Mouse (Mus musculus): ENCODE results near the gene Map3k1.

Map3k1 gene

DNA sequence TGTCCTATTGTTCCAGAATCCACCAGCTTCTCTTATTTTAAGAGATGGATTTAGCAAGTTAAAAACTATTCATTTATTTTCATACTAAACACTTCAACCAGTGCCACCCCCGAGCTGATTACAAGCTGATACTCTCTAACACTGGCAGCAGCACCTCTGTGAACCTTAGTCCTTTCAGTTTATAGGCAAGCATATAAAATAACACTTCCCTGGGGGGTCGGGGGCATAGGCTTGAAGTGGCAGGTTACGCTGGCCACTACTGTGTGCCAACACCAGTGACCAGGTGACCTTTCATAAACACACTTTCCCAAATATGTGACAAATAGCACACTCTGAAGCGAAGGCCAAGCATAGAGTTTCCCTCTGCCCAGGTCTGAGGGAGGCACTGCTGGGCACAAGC, 6.7 kb upstream of the Map3k1 start:
- in situ Hi-C loops (cut with MboI; ENCODE audit: low sequenced_read_pairs) = loop anchor here (25.0 kb wide), 1 partner anchor 122 kb away; no protein-coding TSS in a partner anchor

DNA sequence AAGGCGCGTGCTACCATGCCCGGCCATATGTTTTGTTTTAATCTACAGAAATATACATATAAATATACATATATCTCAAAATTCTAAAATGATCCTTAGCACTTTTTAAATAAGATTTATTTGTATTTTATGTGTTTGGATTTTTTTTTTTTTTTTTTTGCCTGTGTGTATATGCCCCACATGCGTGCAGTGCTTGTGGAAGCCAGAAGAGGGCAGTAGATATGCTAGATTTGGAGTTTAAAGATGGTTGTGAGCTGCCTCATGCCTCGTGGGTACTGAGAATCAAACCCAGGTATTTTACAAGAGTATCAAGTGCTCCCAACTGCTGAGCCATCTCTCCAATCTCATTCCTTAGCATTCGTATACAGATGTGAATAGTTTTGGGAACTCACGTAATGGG, 6.2 kb upstream of the Map3k1 start:
- in situ Hi-C loops (cut with MboI; ENCODE audit: low sequenced_read_pairs) = loop anchor here (25.0 kb wide), 1 partner anchor 122 kb away; no protein-coding TSS in a partner anchor

DNA sequence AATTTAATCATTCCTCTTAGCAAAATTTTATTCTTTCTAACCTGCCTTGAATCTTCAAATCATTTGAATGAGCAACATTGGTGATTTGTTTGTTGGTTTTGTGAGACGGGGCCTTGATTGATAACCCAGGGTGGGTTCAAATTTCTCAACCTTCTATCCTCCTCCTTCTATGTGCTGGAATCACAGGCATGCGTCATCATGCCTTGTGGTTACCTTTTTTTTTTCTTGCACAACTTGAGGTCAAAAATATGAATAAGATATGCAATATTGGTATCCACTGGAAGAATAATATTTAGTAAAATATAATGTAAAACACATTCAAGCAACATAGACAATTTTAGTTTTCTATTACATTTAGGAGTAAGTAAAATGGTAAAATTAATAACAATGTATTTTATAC, 3.9 kb upstream of the Map3k1 start:
- in situ Hi-C loops (cut with MboI; ENCODE audit: low sequenced_read_pairs) = loop anchor here (25.0 kb wide), 1 partner anchor 125 kb away; no protein-coding TSS in a partner anchor

DNA sequence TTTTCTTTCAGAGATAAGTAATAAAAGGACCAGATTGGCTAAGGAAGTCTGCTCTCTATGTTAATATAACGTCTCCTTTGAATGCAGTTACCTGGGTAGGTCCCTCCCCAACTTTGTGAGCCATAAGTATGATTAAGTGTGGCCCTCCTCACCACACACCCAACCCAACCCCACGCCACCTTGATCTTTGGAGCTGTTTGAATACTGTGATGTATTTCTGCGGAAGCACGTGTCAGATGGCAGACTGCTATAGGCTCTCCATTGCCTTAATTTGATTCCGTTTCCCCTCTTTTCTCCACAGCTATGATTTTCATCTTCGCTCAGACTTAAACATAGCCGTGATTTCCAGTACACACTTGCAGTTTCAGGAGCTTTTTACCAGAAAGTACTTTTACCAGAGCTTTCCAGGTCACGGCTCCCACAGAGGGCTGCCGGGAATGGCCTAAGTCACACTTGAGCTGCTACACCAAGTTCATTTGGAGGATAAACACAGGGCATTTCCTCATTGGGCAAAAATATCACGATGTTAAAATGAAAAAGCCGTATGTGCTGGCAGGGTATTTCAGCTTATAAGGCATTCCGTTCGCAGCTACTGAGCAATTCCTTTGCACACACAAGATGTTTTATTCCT, 2.3 kb upstream of the Map3k1 start:
- in situ Hi-C loops (cut with MboI; ENCODE audit: low sequenced_read_pairs) = loop anchor here (25.0 kb wide), 1 partner anchor 126 kb away; no protein-coding TSS in a partner anchor

DNA sequence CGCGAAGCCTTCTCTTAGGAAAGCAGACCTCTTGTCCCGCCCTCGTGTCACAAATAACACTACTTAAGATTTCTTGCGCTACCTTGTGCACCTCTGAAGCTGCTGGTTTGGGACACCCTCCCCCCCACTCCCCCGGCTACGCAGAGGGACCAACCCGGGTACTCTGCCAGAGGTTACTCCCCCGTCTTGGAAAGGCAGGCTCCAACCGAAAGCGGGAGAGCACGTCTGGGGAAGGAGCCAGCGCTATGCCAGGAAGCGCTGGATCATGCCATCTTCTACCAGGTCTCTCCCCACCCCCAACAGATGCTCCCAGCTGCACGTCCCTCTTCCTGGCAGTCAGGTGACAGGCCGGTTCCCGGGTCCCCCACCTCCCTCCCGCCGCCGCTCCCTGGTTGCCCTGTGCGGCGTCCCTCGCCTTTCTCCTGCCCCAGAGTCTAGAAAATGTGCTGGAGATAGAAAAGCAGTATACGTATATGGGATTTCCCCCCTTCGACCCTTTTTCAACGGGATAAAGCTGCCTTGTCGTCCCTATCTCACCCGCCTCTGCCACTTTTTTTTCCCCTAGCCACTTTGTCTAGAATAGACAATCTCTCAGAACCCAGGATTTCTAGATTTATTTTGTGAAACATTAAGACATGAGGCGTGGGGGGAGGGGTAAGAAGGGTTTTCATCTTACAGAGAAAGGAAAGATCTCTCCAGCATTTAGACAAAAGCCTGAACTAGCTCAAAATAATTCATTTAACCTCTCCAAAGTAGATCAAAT, 854 bp upstream of the Map3k1 start:
- in situ Hi-C loops (cut with MboI; ENCODE audit: low sequenced_read_pairs) = loop anchor here (25.0 kb wide), 1 partner anchor 128 kb away; no protein-coding TSS in a partner anchor

DNA sequence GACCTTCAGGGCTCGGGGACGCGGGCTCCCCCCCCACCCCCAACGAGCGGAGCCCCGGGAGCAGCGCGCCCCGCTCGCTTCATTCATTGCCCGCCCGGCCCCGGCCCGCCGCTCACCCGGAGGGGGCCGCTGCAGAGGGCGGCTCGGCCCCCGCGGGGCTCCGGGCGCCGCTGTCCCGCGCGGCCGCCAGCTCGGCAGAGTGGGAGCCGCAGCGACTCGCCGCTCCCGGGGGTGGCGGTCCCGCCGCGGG, 481 bp downstream of the Map3k1 start:
- in situ Hi-C loops (cut with MboI; ENCODE audit: low sequenced_read_pairs) = loop anchor here (25.0 kb wide), 1 partner anchor 129 kb away; no protein-coding TSS in a partner anchor

DNA sequence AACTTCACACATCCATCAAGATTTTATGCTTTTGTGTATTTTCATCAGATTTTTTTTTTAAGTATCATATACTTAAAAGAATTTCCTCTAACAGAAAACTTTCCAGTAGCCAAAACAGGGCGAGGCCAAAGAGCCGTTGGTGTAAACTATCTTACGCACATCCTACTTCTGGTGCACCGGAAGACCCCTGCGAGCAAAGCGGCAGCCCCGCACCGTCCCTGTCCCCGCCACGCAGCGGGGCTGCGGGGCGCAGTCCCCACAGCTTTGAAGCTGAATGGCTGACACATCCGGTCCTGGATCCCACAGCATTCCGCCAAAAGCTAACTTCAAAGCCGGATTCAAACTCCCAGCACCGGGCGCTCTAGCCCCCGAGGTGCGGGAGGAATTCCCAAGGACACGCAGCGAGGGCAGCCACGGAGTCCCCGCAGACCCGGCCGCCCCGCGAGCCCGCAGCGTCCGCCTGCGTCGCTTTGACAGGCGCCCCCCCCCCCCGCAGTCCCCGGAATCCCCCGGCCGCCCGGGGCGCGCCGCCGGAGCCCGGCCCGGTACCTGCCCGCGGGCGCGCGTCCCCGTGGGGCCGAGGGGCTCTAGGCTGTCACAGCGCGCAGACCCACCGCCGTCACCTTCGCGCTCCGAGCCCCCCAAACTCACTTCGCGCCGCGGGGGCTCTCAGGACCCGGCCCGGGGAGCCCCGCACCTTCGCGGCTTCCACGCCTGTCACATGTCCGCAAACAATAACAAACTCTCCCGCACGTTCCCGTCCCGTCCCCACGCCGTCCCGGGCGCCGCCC, 1.0 kb downstream of the Map3k1 start:
- in situ Hi-C loops (cut with MboI; ENCODE audit: low sequenced_read_pairs) = loop anchor here (25.0 kb wide), 1 partner anchor 130 kb away; no protein-coding TSS in a partner anchor

DNA sequence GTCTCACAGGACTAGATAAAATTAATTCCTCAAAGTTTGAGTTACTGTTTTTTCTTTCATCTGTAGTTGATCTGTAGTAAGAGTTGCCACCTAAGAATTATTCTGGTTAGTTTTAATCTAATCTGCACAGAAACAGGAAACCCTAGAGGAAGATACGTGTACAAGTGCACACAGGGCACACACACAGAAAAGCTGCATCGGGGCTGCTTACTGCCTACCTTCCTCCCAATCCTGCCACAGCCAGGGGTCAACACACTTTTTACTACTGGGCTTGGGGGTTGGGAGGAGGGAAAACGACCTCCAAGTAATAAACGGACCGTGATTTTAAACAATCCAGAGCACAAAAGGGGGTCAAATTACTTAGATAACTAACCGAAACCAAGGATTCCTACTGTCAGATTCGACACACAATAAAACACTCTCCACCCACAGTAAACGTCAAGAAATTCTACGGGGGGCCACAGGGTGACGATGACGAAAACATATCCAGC, 1.6 kb downstream of the Map3k1 start:
- in situ Hi-C loops (cut with MboI; ENCODE audit: low sequenced_read_pairs) = loop anchor here (25.0 kb wide), 1 partner anchor 130 kb away; no protein-coding TSS in a partner anchor

DNA sequence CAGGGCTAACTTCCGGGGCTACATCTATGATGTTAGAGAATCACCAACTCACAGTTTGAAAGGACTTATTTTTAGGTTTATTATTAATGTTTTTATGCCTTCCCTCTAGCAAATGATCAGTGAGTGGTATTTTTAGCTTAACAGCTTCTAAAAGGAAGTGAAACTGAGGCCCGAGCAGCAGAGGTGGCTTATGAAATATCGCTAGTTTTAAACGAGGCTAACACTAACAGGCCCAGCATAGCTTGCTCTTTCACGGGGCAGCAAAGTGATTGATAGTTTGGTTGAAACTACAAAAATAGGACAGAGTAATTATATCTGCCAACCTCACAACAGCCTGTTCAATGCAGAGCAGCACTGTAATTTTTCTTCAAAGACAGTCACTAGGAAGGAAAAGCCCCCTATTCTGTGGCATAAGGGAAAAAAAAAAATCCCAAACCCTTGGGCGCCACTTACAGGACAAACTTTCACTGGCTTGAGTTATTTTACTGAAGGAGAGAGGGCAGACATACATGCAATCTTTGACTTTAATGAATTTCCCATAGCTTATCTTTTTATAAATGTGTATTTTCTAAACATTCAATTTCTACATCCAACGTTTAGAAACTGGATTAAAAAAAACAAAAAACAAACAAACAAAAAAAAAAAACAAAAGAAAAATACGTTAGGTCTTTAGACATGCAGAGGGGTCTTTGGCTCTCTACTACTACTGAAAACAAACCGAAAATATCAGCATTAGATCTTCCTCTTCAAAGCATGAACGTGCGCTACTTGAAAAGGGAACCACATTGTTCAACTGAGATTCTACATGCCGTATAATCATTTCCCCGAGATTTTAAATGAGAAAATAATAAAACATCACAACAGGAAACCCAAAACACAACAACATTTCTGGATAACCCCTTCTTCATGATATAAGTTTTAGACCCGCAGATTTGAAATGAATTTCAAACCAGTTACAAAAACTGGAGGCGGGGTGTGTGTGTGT, 2.8 kb downstream of the Map3k1 start:
- in situ Hi-C loops (cut with MboI; ENCODE audit: low sequenced_read_pairs) = loop anchor here (25.0 kb wide), 1 partner anchor 131 kb away; no protein-coding TSS in a partner anchor

DNA sequence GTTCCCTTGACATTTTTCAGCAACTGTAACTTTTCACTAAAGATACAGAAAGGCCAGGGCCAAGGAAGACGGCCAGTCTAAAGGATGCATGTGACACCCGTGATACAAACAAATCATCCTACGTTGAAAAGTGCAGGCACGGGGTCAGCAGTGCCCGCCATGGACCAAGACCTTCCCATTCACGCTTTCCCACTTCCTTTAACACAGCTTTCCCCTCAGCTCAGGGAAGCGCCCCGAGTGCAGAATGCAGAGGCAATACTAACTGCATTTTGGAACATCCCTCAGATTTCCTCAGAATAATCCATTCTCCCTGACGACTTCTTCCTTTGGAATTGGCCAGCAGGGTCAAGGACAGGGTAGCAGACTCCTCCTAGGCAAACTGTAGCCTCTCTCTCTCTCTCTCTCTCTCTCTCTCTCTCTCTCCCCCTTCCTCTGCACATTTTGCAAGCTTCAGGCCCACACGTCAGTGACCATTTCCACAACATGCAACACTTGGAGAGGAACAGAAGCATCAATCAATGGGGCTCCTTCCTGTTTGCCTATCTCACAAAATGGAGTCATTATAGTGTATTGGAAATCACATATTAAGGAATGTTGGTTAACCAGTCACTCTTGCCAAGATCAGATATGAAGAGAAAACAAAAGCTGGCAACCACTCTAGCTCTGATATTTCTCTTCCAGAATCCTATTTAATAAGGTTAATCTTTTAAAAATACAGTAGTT, 3.7 kb downstream of the Map3k1 start:
- in situ Hi-C loops (cut with MboI; ENCODE audit: low sequenced_read_pairs) = loop anchor here (25.0 kb wide), 1 partner anchor 132 kb away; no protein-coding TSS in a partner anchor

DNA sequence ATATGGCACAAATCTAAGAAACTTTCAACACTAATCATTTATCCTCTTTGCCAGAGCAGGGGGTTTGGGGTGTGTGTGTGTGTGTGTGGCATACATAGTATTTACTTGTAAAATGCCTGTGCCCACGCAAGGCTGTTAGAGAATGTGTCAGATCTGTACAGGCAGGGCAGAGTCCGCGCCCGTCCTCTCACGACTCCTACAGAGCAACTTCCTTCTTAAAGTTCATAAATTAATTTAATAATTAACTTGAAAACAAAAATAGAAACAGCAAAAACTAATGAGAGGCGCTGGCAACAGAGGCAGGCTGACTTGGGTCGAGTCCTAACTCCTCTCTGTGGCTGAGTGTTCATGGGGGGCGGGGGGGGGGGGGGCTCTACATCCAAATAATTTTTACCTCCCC, 4.6 kb downstream of the Map3k1 start:
- in situ Hi-C loops (cut with MboI; ENCODE audit: low sequenced_read_pairs) = loop anchor here (25.0 kb wide), 1 partner anchor 133 kb away; no protein-coding TSS in a partner anchor

DNA sequence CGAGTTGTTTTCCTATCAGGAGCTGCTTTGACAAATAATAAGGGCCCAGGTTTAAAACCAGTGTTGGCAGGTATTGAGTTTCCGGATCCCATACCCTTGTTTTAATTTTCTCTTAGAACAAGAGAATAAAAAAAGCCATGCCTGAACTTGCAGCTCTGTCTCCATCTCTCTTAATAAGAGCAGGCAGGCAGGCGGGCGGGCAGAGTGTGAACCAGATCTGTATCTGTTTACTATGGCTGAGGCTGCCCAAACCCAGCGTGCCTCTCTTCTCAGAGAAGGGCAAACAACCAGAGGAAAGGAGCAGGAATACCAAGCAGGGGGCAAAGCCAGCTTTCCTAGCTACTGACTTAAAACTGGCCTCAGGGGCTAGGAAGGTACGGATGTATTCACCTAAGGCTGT, 5.3 kb downstream of the Map3k1 start:
- in situ Hi-C loops (cut with MboI; ENCODE audit: low sequenced_read_pairs) = loop anchor here (25.0 kb wide), 1 partner anchor 134 kb away; no protein-coding TSS in a partner anchor

DNA sequence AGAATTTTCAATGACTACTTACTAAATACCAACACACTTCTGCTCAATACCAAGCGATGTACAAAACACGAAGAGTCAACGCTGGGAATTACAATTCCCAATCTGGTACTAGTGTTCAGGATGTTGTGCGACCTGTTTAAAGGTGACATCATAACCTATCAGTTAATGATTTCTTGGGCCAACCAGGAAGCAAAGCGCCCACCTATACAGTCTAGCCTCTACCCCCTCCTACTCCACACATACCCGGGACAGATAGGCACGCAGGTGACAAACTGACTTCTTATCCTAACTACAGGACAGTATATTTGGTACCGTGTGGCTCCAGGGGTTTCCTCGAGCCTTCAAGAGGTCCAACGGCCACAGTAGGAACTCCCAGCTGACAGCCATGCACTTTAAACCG, 5.9 kb downstream of the Map3k1 start:
- in situ Hi-C loops (cut with MboI; ENCODE audit: low sequenced_read_pairs) = loop anchor here (25.0 kb wide), 1 partner anchor 134 kb away; no protein-coding TSS in a partner anchor

DNA sequence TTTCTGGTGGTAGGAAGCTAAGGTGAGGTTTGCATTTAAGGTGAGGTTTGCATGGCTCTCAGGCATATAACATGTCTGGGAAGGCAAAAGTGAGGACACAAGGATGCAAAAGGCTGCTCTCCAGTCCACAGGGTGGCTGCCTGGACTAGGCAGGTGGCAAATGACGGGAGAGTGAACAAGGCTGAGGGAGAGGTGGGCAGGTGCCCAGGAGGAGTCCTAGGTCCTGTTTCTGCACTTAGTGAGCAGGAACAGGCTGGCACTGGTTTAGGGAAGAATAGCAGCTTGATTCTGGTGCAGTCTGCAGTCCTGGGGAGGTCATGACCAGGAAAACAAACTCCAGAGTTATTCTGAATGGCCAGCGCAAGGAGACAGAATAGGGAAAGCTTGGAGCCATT, 6.5 kb downstream of the Map3k1 start:
- in situ Hi-C loops (cut with MboI; ENCODE audit: low sequenced_read_pairs) = loop anchor here (25.0 kb wide), 1 partner anchor 135 kb away; no protein-coding TSS in a partner anchor

DNA sequence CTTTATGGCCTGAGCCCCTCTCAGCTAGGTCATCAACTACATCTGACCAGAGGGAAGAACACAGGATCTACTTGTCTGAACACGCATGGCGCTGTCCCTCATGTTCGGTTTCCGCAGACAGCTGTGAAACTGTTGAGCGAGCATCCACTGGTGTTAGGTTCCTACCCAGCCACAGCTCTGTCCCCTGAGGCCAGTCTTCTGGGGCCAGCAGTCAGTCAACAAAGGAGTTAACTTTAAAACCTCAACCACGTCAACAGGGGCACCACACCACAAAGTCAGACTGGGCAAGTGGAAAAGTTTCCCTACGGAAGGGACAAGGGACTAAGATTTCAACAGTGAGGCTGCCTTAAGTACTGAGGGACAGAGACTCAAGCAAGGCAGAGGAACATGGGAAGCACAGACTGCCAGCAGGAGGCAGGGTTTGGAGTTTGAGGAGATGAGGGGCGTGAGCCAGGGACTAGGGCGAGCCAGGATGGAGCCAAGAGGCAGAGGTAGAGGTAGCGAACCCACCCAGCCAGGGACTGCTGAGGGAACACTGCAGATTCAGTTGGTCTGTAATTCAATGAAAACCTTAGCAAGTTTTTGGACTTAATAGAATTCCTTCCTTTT, 7.0 kb downstream of the Map3k1 start:
- in situ Hi-C loops (cut with MboI; ENCODE audit: low sequenced_read_pairs) = loop anchor here (25.0 kb wide), 1 partner anchor 136 kb away; no protein-coding TSS in a partner anchor

DNA sequence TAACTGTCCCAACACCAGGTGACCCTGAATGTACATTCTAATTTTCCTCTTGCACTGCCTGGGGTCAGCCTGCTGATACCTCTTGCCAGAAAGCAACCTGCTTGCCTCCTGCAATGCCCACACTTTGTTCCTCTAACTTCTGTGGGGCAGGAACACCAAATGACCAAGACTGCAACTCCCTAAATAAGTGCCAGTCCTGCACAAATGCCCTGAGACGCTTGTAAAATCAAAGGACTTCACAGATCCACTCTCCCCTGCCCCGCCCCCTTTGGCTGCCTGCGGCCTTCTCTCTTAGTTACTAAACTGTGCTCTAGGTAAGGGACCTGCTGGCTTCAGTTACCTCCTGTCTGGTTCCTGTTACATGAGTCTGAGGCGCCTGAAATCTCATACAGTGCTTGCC, 7.9 kb downstream of the Map3k1 start:
- in situ Hi-C loops (cut with MboI; ENCODE audit: low sequenced_read_pairs) = loop anchor here (25.0 kb wide), 1 partner anchor 136 kb away; no protein-coding TSS in a partner anchor

DNA sequence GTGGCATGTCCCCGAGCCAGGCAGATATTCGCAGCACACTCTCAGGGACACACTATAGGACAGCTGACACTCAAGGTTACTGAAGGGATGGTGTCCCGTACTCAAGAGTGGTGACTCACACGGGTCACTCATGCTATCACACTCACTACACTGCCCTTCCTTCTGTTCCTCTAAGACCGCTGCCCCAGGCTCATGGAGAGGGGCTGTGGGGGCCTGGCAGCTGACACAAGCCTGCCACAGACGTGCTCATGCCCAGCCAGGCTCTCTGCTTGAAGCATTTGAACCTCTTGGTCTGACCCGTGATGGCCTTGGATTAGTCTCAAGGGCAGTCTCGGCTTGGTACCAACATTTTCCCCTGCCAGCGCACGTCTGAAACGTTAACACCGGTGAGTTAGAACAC, 10.7 kb downstream of the Map3k1 start:
- in situ Hi-C loops (cut with MboI; ENCODE audit: low sequenced_read_pairs) = loop anchor here (25.0 kb wide), 1 partner anchor 739 kb away; no protein-coding TSS in a partner anchor

DNA sequence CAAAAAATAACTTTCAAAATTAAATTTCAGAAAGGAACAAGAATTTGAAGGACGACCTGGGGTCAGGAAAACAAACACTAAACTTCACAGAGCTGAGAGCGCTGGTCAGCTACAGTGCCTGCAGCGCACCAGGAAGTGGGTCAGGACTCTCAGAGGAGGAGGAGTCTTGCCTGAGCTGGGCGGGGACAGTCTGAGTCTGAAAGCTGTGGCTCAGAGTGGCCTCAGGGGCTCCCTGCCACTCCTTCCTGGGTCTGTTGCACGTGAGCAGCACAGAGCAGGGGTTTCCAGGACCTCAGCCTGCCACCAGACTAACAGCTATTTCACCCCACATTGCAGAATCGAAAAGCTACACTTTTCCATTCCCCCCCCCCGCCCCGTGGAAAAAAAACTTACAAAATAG, 11.8 kb downstream of the Map3k1 start:
- in situ Hi-C loops (cut with MboI; ENCODE audit: low sequenced_read_pairs) = loop anchor here (25.0 kb wide), 1 partner anchor 740 kb away; no protein-coding TSS in a partner anchor
